Mouse (Mus musculus) hindbrain, embryonic 14.5 days (tissue): ENCODE measurements around the gene Olfr820. TPM values are rescaled to one million over a fixed set of nuclear protein-coding genes. Genes with fewer than 3 reads are reported as not detected.

Experiments used
- ATAC-seq: fragments of 200-750 bp; cut with Nextera tagmentation; 2 replicates; pipeline ENCODE4 v1.8.0; 2017; ENCODE audit warnings: moderate number of reproducible peaks, mild to moderate bottlenecking, moderate TSS enrichment, moderate library complexity; ENCODE audit not compliant: low FRiP score
- DNase-seq: peaks from one replicate; pipeline ENCODE4 v3.0.0-alpha.2; 2015; ENCODE audit warnings: low spot score
- H3K27ac ChIP-seq: fragments of 300-500 bp; sonication (generic); 2 replicates; pipeline ENCODE4 v1.5.1; 2014; ENCODE audit warnings: mild to moderate bottlenecking, moderate library complexity
- H3K27me3 ChIP-seq: fragments of 300-500 bp; sonication (generic); 2 replicates; pipeline ENCODE4 v1.6.1; 2014; ENCODE audit warnings: mild to moderate bottlenecking, low read length, mixed read lengths; ENCODE audit not compliant: control insufficient read depth, insufficient read depth
- H3K36me3 ChIP-seq: fragments of 300-500 bp; sonication (generic); replicated peaks from 2 replicates; pipeline ENCODE4 v1.6.1; 2014; ENCODE audit not compliant: control insufficient read depth, insufficient read depth
- H3K4me1 ChIP-seq: fragments of 300-500 bp; sonication (generic); replicated peaks from 2 replicates; pipeline ENCODE4 v1.6.1; 2014; ENCODE audit warnings: antibody characterized with exemption, low read length, mixed read lengths; ENCODE audit not compliant: control insufficient read depth, insufficient read depth
- H3K4me2 ChIP-seq: fragments of 300-500 bp; sonication (generic); replicated peaks from 2 replicates; pipeline ENCODE4 v1.6.1; 2014; ENCODE audit warnings: mild to moderate bottlenecking, moderate library complexity
- H3K4me3 ChIP-seq: fragments of 300-500 bp; sonication (generic); replicated peaks from 2 replicates; pipeline ENCODE4 v1.5.1; 2014; ENCODE audit warnings: mild to moderate bottlenecking, low read length
- H3K9ac ChIP-seq: fragments of 300-500 bp; sonication (generic); 2 replicates; pipeline ENCODE4 v1.6.1; 2014
- H3K9me3 ChIP-seq: fragments of 300-500 bp; sonication (generic); 2 replicates; pipeline ENCODE4 v1.6.1; 2016; ENCODE audit warnings: low read length; ENCODE audit not compliant: control insufficient read depth
- WGBS: fragments of 180-500 bp; shearing (Covaris S2); extraction: QIAGEN DNeasy Blood & Tissue Kit; methylation state at CpG from one replicate; pipeline ENCODE4 v1.1.7; 2014; 5-methylcytosine and 5-hydroxymethylcytosine counted together
- polyA plus RNA-seq: library from polyadenylated mRNA; unstranded; fragments of >200 nt; fragmentation: Nextera tagmentation; extraction: Ambion mirVana; gene quantifications from 2 replicates; pipeline ENCODE4 v1.2.1, GENCODE M21; 2014

Olfr820 gene
- polyA plus RNA-seq, 1 experiment from 2014 or later, result not detected

DNA sequence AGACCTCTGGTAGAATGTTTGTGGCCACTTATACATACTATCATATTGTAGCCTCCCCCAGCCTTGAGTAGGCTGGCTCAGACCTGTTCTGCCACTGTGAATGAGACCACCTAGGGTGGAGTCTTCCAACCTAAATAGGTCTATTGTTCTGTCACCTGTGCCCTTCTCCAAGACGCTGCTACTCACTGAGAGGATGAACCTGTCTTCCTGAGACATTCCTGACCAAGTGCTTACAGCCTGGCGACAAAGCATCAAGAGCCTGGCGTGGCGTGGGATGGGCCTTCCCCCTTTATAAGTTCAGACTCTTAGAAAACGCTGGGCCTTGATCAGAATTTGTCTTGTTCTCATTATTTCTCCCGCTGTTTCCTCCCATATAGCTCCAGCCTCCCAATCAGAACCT, 24.7 kb downstream of the Olfr820 start:
- WGBS, result 73% methylated on average over 6 of the region's 6 CpGs
- Histone ChIP-seq H3K4me2 (no peak overlapping the region), H3K27ac (no peak overlapping the region), H3K9ac (no peak overlapping the region), H3K27me3 (no peaks in the 10 kb centered on the region), H3K4me3 (no peak overlapping the region), H3K36me3 (no peaks in the 10 kb centered on the region), H3K9me3 (no peaks in the 10 kb centered on the region), H3K4me1 (no peaks in the 10 kb centered on the region)
- DNase-seq (no peak), ATAC-seq (no peak)

Other genes with a start within 250 kb of the Olfr820 start
- not detected in 2 replicates for gene Olfr808, start 247.1 kb upstream of the Olfr820 start, polyA plus RNA-seq
- gene Olfr809, start 238.0 kb upstream of the Olfr820 start, polyA plus RNA-seq, result not detected in 2 replicates
- not detected in 2 replicates for gene Olfr810, start 217.7 kb upstream of the Olfr820 start, polyA plus RNA-seq
- gene Olfr811, start 208.2 kb upstream of the Olfr820 start, polyA plus RNA-seq, result not detected in 2 replicates
- gene Olfr812, start 166.5 kb upstream of the Olfr820 start, polyA plus RNA-seq, result not detected in 2 replicates
- gene Olfr813, start 157.3 kb upstream of the Olfr820 start, polyA plus RNA-seq, result not detected in 2 replicates
- gene Olfr814, start 132.8 kb upstream of the Olfr820 start, polyA plus RNA-seq, result not detected in 2 replicates
- not detected in 2 replicates for gene Olfr815, start 106.8 kb upstream of the Olfr820 start, polyA plus RNA-seq
- not detected in 2 replicates for gene Olfr816, start 97.0 kb upstream of the Olfr820 start, polyA plus RNA-seq
- gene Olfr818, start 63.5 kb upstream of the Olfr820 start, polyA plus RNA-seq, result not detected in 2 replicates
- not detected in 2 replicates for gene Olfr819, start 45.4 kb upstream of the Olfr820 start, polyA plus RNA-seq
- gene Olfr247, start 36.5 kb upstream of the Olfr820 start, polyA plus RNA-seq, result not detected in 2 replicates
- gene Gm10310, start 27.6 kb upstream of the Olfr820 start, polyA plus RNA-seq, result not detected in 2 replicates
- gene Olfr821, start 17.7 kb downstream of the Olfr820 start, polyA plus RNA-seq, result not detected in 2 replicates
- gene Olfr822, start 58.6 kb downstream of the Olfr820 start, polyA plus RNA-seq, result not detected in 2 replicates
- gene Olfr823, start 102.8 kb downstream of the Olfr820 start, polyA plus RNA-seq, result not detected in 2 replicates
- not detected in 2 replicates for gene Olfr824, start 117.4 kb downstream of the Olfr820 start, polyA plus RNA-seq
- not detected in 2 replicates for gene Olfr825, start 154.1 kb downstream of the Olfr820 start, polyA plus RNA-seq
- not detected in 2 replicates for gene Olfr826, start 171.6 kb downstream of the Olfr820 start, polyA plus RNA-seq
- not detected in 2 replicates for gene Olfr827, start 201.8 kb downstream of the Olfr820 start, polyA plus RNA-seq